ENCODE assay signal across 16 mouse cellular contexts in genomic region chr13:52037218-52037617, GRCm38 (mm10).
DNase-seq lines count a peak whose midpoint lies in the region; ATAC-seq lines count a peak whose summit lies in the region.
"Had no signal": no experiment of that assay in that cellular context is flagged by ENCODE, and none has a peak within 500 bp of the region (broad histone marks: within the 10 kb centered on the region; RNA-seq: fewer than 3 reads in every experiment).

No protein-coding gene starts in this region.

- no peak overlapping the region for H3K9ac ChIP-seq in intestine, embryonic 16.5 days (ENCODE audit: low read depth, low read length)
- H3K9ac ChIP-seq in forebrain, embryonic 15.5 days (replicated peaks) = no peak overlapping the region
- H3K9ac ChIP-seq: embryonic facial prominence, embryonic 12.5 days; hindbrain, embryonic 14.5 days; liver, embryonic 13.5 days had no signal

- WGBS in intestine, embryonic 16.5 days = 44% methylated on average over 13 of the region's 13 CpGs
- 55% methylated on average over 13 of the region's 13 CpGs for WGBS in forebrain, embryonic 15.5 days

- H3K4me3 ChIP-seq in intestine, embryonic 16.5 days (ENCODE audit: low read length) = no peak overlapping the region
- no peak overlapping the region for H3K4me3 ChIP-seq in forebrain, embryonic 15.5 days
- H3K4me3 ChIP-seq: embryonic facial prominence, embryonic 12.5 days; gastrocnemius, adult 2 months; liver, embryonic 13.5 days had no signal

- peak; percentile 85 for ATAC-seq in intestine, embryonic 16.5 days
- ATAC-seq in forebrain, embryonic 15.5 days (replicated peaks) = no peak; the same call in 1 of the 2 replicates

- no peaks in the 10 kb centered on the region for H3K9me3 ChIP-seq in intestine, embryonic 16.5 days (ENCODE audit: control insufficient read depth, low read length)
- H3K9me3 ChIP-seq in forebrain, embryonic 15.5 days = no peaks in the 10 kb centered on the region
- H3K9me3 ChIP-seq: embryonic facial prominence, embryonic 12.5 days; liver, embryonic 13.5 days had no signal

- intact Hi-C loops in heart, postnatal 25 days (cut with DNase I) = no loop called here

- peak; percentile 17 to 34 for DNase-seq in heart, adult 18-20 months
- no peak for DNase-seq in heart, postnatal 25 days (ENCODE audit: low spot score)
- peak; percentile 64 for DNase-seq in retina, postnatal 1 day
- DNase-seq in retina, embryonic 14.5 days (ENCODE audit: low spot score) = no peak
- no peak for DNase-seq in layer of hippocampus, adult 8-10 months (ENCODE audit: low spot score in 2 of 2)
- DNase-seq: cerebellum, adult 2 months; gastrocnemius, adult 2 months; heart, postnatal 10 days; kidney, adult 8-10 months; kidney, postnatal 36 days; liver, embryonic 13.5 days; right cerebral cortex, postnatal 25 days had no signal

- H3K27ac ChIP-seq in intestine, embryonic 16.5 days (ENCODE audit: low read length) = peak overlapping the region; percentile 43
- no peak overlapping the region for H3K27ac ChIP-seq in forebrain, embryonic 15.5 days (replicated peaks)
- H3K27ac ChIP-seq: embryonic facial prominence, embryonic 12.5 days; gastrocnemius, adult 2 months; hindbrain, embryonic 14.5 days; liver, embryonic 13.5 days had no signal

- no peak overlapping the region for H3K4me2 ChIP-seq in intestine, embryonic 16.5 days (ENCODE audit: low read depth, low read length)
- H3K4me2 ChIP-seq in forebrain, embryonic 15.5 days (replicated peaks) = no peak overlapping the region
- H3K4me2 ChIP-seq: embryonic facial prominence, embryonic 12.5 days; hindbrain, embryonic 14.5 days; liver, embryonic 13.5 days had no signal

- H3K36me3 ChIP-seq in intestine, embryonic 16.5 days (ENCODE audit: control insufficient read depth, insufficient read depth, low read length) = no peaks in the 10 kb centered on the region
- no peaks in the 10 kb centered on the region for H3K36me3 ChIP-seq in forebrain, embryonic 15.5 days
- H3K36me3 ChIP-seq: embryonic facial prominence, embryonic 12.5 days; liver, embryonic 13.5 days had no signal

- H3K4me1 ChIP-seq in intestine, embryonic 16.5 days (ENCODE audit: control insufficient read depth, insufficient read depth, low read length) = peaks cover 26% of the 10 kb centered on the region
- H3K4me1 ChIP-seq in forebrain, embryonic 15.5 days = peaks cover 17% of the 10 kb centered on the region

- no peaks in the 10 kb centered on the region for H3K27me3 ChIP-seq in intestine, embryonic 16.5 days (replicated peaks; ENCODE audit: control insufficient read depth, insufficient read depth, low read length)
- no peaks in the 10 kb centered on the region for H3K27me3 ChIP-seq in forebrain, embryonic 15.5 days
- H3K27me3 ChIP-seq: embryonic facial prominence, embryonic 12.5 days; liver, embryonic 13.5 days had no signal

Comparison
In these comparisons a context has a peak if more than half of its experiments do, and no peak if none do; other contexts are left out.
1. DNase-seq: peak in heart, adult 18-20 months (2 of 2) and retina, postnatal 1 day (single experiment); none in heart, postnatal 25 days (single experiment), retina, embryonic 14.5 days (single experiment) and layer of hippocampus, adult 8-10 months (0 of 2).